Mouse (Mus musculus): ENCODE data around the gene Kcnj1. TPM values are rescaled to one million over a fixed set of nuclear protein-coding genes. Genes with fewer than 3 reads are reported as not detected.

The Kcnj1 gene
- polyA plus RNA-seq, 1 experiment from 2014 or later: not detected

DNA sequence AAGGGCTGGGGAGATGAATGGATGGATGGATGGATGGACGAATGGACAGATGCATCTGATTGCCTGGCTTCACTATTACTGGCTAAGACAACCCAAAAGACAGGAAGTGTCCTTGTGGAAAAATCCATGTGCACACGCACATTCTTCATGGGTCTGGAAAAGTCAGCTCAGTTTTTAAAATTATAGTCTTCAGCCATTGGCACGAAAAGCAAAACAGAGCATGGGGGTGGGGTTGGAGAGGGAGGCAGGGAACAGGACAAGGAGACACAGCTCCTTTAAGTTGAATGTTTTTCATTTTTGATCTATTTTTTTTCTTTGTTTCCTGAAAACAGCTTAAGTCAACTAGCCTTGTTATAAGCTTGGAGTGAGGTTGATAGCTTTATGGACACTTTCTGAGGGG, 58.8 kb downstream of the Kcnj1 start:
- Histone ChIP-seq H3K4me1 (ENCODE audit: control insufficient read depth in 2 of 2, insufficient read depth in 2 of 2, low read length in 2 of 2) (no peaks in the 10 kb centered on the region), H3K4me3 (ENCODE audit: control insufficient read depth in 1 of 2, insufficient read depth in 1 of 2, low read depth in 1 of 2, low read length in 2 of 2) (no peak overlapping the region), H3K27me3 (ENCODE audit: control insufficient read depth, insufficient read depth, low read length) (no peaks in the 10 kb centered on the region), H3K9ac (ENCODE audit: low read length) (no peak overlapping the region), H3K27ac (replicated peaks in 1 of 2; ENCODE audit: control insufficient read depth in 1 of 2, insufficient read depth in 1 of 2, low read depth in 2 of 2, low read length in 2 of 2) (no peak overlapping the region), H3K4me2 (ENCODE audit: low read length) (no peak overlapping the region), H3K9me3 (ENCODE audit: control insufficient read depth, low read length) (no peaks in the 10 kb centered on the region), H3K36me3 (ENCODE audit: control insufficient read depth, insufficient read depth, low read length) (peaks cover 37% of the 10 kb centered on the region)
- 65% methylated on average over 3 of the region's 3 CpGs for WGBS
- ATAC-seq (ENCODE audit: insufficient number of reproducible peaks, insufficient read depth, low FRiP score, low read depth): no peak

DNA sequence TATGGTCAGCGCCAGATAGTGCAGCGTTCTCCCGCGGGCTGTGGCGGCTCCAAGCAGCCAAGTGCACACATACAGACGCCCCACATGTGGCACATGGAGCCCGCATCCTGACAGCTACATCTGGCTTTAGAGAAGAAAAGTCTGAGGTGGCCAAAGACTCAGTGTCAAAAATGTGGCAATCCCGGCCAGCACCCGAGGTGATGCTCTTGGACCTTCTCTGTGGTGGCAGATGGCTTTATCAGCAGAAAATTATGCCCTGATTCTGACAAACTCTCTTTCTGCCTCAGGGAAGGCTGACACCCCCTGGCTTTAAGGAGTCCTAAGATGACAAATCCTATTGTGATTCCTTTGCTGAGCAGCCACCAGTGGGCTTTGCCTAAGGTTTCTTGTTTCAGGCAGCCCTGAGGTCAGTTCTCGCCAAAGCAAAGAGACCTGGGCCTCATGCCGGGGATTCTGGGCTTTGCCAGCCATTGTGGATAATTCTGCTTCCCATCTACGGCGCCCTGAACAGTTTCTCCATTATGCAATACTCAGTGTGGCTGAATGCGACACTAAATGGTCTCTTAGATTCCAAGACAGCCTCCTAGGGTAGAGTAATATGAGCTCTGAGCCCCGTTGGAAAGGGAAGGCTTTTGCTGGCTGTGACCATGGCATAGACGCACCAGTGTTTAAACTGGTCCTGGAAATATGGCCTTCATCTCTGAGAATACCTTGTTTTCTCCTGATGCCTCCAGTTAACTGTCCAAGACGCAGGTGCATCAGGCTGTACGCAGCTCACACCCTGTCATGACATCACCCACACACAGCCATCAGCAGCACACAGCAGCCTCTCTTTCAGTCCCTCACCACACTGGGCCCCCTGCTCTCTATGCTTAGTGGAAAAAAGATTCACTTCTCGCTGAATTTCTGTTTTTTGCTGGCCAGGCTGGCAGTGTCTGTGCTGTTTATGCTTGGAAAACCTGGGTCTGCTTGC, 62.2 kb downstream of the Kcnj1 start:
- Histone ChIP-seq H3K4me2 (ENCODE audit: low read length) (no peak overlapping the region), H3K9me3 (ENCODE audit: control insufficient read depth, low read length) (no peaks in the 10 kb centered on the region), H3K36me3 (ENCODE audit: control insufficient read depth, insufficient read depth, low read length) (peaks cover 22% of the 10 kb centered on the region; the same call in 1 of the 2 replicates), H3K4me3 (ENCODE audit: control insufficient read depth in 1 of 2, insufficient read depth in 1 of 2, low read depth in 1 of 2, low read length in 2 of 2) (no peak overlapping the region), H3K27me3 (ENCODE audit: control insufficient read depth, insufficient read depth, low read length) (no peaks in the 10 kb centered on the region), H3K4me1 (ENCODE audit: control insufficient read depth in 2 of 2, insufficient read depth in 2 of 2, low read length in 2 of 2) (no peaks in the 10 kb centered on the region), H3K27ac (replicated peaks in 1 of 2; ENCODE audit: control insufficient read depth in 1 of 2, insufficient read depth in 1 of 2, low read depth in 2 of 2, low read length in 2 of 2) (0 out of 4 replicates have a peak overlapping the region, but pooled peaks of 1 of the 2 experiments have one; percentile 3), H3K9ac (ENCODE audit: low read length) (no peak overlapping the region)
- ATAC-seq (ENCODE audit: insufficient number of reproducible peaks, insufficient read depth, low FRiP score, low read depth): no peak
- WGBS: 71% methylated on average over 19 of the region's 19 CpGs

DNA sequence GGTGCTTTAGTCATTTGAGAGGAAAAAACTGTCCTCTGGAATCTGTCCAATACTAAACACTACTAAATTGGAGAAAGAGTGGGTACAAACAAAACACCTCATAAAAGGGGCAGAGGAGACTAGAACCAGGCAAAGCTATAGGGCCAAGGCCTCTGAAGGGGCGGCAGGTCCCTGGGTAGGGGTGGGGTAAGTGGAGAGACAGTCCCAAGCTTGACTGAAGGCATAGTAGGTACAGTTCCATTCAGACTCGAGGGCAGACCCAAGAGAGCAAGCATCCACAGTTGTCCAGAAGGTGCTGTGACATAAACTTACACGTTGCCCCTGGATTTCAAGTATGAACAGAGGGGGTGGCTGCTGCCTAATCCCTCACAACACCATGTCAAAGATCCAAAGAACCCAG, 70.8 kb downstream of the Kcnj1 start:
- H3K4me1 ChIP-seq (ENCODE audit: control insufficient read depth in 2 of 2, insufficient read depth in 2 of 2, low read length in 2 of 2): peaks cover 6 to 8% of the 10 kb centered on the region in 2 experiments; a peak in 3 of 4 replicates
- ATAC-seq (ENCODE audit: insufficient number of reproducible peaks, insufficient read depth, low FRiP score, low read depth): no peak
- no peak overlapping the region for H3K9ac ChIP-seq (ENCODE audit: low read length)
- 74% methylated on average over 3 of the region's 3 CpGs for WGBS
- H3K4me2 ChIP-seq (ENCODE audit: low read length): no peak overlapping the region
- no peaks in the 10 kb centered on the region for H3K27me3 ChIP-seq (ENCODE audit: control insufficient read depth, insufficient read depth, low read length)
- H3K36me3 ChIP-seq (ENCODE audit: control insufficient read depth, insufficient read depth, low read length): peaks cover 17% of the 10 kb centered on the region
- H3K4me3 ChIP-seq (ENCODE audit: control insufficient read depth in 1 of 2, insufficient read depth in 1 of 2, low read depth in 1 of 2, low read length in 2 of 2): no peak overlapping the region
- peak overlapping the region; percentile 24 to 69; a peak in 3 of 4 replicates for H3K27ac ChIP-seq (replicated peaks in 1 of 2; ENCODE audit: control insufficient read depth in 1 of 2, insufficient read depth in 1 of 2, low read depth in 2 of 2, low read length in 2 of 2)
- no peaks in the 10 kb centered on the region for H3K9me3 ChIP-seq (ENCODE audit: control insufficient read depth, low read length)

DNA sequence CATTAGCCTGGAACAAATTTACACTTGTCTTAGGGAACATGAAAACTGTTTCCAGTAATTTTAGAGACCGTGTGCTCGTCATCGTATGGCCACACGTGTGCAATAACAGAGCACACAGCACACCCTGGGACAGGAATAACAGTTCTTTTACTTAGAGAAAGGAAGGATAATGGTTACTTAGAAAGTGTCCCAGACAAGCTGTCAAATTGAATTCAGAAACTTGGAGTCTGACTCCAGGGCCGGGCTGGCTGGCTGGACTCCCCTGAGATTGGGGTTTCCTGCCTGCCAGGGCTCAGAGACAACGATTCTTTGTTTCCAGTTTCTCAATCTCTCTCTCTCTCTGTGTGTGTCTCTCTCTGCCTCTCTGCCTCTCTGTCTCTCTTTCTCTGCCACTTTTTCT, 71.5 kb downstream of the Kcnj1 start:
- Histone ChIP-seq H3K9me3 (ENCODE audit: control insufficient read depth, low read length) (no peaks in the 10 kb centered on the region), H3K27me3 (ENCODE audit: control insufficient read depth, insufficient read depth, low read length) (no peaks in the 10 kb centered on the region), H3K36me3 (ENCODE audit: control insufficient read depth, insufficient read depth, low read length) (peaks cover 19% of the 10 kb centered on the region), H3K4me2 (ENCODE audit: low read length) (no peak overlapping the region), H3K9ac (ENCODE audit: low read length) (no peak overlapping the region), H3K4me3 (ENCODE audit: control insufficient read depth in 1 of 2, insufficient read depth in 1 of 2, low read depth in 1 of 2, low read length in 2 of 2) (no peak overlapping the region), H3K27ac (replicated peaks in 1 of 2; ENCODE audit: control insufficient read depth in 1 of 2, insufficient read depth in 1 of 2, low read depth in 2 of 2, low read length in 2 of 2) (peak overlapping the region; percentile 24 to 69), H3K4me1 (ENCODE audit: control insufficient read depth in 2 of 2, insufficient read depth in 2 of 2, low read length in 2 of 2) (peaks cover 6 to 8% of the 10 kb centered on the region in 2 experiments; a peak in 3 of 4 replicates)
- no peak for ATAC-seq (ENCODE audit: insufficient number of reproducible peaks, insufficient read depth, low FRiP score, low read depth)
- WGBS: 52% methylated on average over 6 of the region's 6 CpGs

DNA sequence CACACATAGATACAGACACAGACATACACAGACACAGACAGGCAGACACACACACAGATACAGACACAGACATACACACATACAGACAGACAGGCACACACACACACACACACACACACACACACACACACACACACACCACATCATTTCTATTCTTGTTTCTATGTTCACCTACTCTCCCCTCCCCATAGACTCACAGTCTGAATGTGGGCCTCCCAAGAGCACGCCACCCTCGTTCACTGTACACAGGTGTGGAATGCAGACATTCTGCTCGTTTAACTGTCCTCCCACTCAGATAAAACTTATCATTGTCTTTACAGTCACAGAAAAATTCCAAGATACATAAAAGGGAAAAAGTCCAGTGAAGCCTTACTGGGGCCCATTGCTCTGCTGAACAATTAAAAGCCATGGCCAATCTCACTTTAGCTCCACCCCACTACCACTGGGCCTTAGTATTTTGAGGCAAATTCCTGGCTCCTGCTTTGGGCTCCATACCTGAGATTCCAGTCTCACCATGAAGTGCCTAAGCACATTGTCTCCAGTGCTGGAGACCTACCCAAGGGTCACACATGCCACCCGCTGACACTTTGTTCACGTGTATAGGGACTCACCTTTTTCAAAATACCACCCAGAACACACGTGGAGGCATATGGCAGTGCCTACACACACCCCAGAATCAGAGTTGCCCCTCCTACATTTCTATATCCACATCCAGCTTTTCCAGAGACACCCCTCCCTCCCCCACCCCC, 72.3 kb downstream of the Kcnj1 start:
- Histone ChIP-seq H3K27ac (replicated peaks in 1 of 2; ENCODE audit: control insufficient read depth in 1 of 2, insufficient read depth in 1 of 2, low read depth in 2 of 2, low read length in 2 of 2) (peak overlapping the region; percentile 52 to 69), H3K4me2 (ENCODE audit: low read length) (no peak overlapping the region), H3K9me3 (ENCODE audit: control insufficient read depth, low read length) (no peaks in the 10 kb centered on the region), H3K9ac (ENCODE audit: low read length) (no peak overlapping the region), H3K4me1 (ENCODE audit: control insufficient read depth in 2 of 2, insufficient read depth in 2 of 2, low read length in 2 of 2) (peaks cover 6 to 8% of the 10 kb centered on the region in 2 experiments; a peak in 3 of 4 replicates), H3K4me3 (ENCODE audit: control insufficient read depth in 1 of 2, insufficient read depth in 1 of 2, low read depth in 1 of 2, low read length in 2 of 2) (no peak overlapping the region), H3K36me3 (ENCODE audit: control insufficient read depth, insufficient read depth, low read length) (peaks cover 25% of the 10 kb centered on the region), H3K27me3 (ENCODE audit: control insufficient read depth, insufficient read depth, low read length) (no peaks in the 10 kb centered on the region)
- no peak for ATAC-seq (ENCODE audit: insufficient number of reproducible peaks, insufficient read depth, low FRiP score, low read depth)
- WGBS: 58% methylated on average over 6 of the region's 6 CpGs

DNA sequence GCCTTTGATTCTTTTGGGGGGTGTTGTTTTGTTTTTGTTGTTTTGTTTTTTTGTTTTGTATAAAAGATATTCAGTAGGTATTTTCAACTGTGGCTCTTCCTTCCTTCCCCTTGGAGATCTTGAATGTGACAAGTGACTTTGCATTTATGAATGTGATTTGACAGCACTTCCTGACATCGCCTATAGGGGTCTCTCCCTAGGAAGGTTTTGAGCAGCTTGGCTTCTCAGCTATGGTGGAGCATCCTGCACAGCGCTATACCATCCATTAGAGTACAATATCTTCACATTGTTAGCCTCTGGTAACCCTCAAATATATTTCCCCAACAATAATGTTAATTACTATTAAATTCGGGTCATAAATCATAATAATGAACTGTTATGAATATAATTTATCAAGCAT, 73.5 kb downstream of the Kcnj1 start:
- Histone ChIP-seq H3K9ac (ENCODE audit: low read length) (no peak overlapping the region), H3K27me3 (ENCODE audit: control insufficient read depth, insufficient read depth, low read length) (no peaks in the 10 kb centered on the region), H3K27ac (replicated peaks in 1 of 2; ENCODE audit: control insufficient read depth in 1 of 2, insufficient read depth in 1 of 2, low read depth in 2 of 2, low read length in 2 of 2) (no peak overlapping the region), H3K36me3 (ENCODE audit: control insufficient read depth, insufficient read depth, low read length) (peaks cover 27% of the 10 kb centered on the region), H3K4me1 (ENCODE audit: control insufficient read depth in 2 of 2, insufficient read depth in 2 of 2, low read length in 2 of 2) (peaks cover 6 to 8% of the 10 kb centered on the region in 2 experiments; a peak in 3 of 4 replicates), H3K4me3 (ENCODE audit: control insufficient read depth in 1 of 2, insufficient read depth in 1 of 2, low read depth in 1 of 2, low read length in 2 of 2) (no peak overlapping the region), H3K9me3 (ENCODE audit: control insufficient read depth, low read length) (no peaks in the 10 kb centered on the region), H3K4me2 (ENCODE audit: low read length) (no peak overlapping the region)
- 53% methylated on average over 3 of the region's 3 CpGs for WGBS
- ATAC-seq (ENCODE audit: insufficient number of reproducible peaks, insufficient read depth, low FRiP score, low read depth): no peak

DNA sequence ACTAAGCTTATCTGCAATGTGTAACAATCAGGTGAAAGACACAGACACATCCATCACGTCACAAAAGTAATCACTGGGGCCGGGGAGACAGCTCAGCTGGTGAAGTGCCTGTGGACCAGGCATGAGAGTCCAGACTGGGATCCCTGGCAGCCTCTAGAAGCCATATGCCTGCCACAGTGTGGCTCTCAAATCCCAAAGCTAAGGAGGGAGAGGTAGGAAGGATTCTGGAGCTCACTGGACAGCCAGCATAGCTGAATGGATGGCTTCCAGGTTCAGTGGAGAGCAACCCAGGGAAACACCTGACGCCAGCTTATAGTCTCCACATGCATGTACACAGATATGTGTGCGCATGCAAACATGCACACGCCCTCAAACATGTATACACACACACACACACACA, 76.5 kb downstream of the Kcnj1 start:
- H3K27me3 ChIP-seq (ENCODE audit: control insufficient read depth, insufficient read depth, low read length): no peaks in the 10 kb centered on the region
- H3K9ac ChIP-seq (ENCODE audit: low read length): no peak overlapping the region
- peaks cover 35% of the 10 kb centered on the region for H3K36me3 ChIP-seq (ENCODE audit: control insufficient read depth, insufficient read depth, low read length)
- peaks cover 4 to 8% of the 10 kb centered on the region in 2 experiments; a peak in 2 of 4 replicates for H3K4me1 ChIP-seq (ENCODE audit: control insufficient read depth in 2 of 2, insufficient read depth in 2 of 2, low read length in 2 of 2)
- H3K4me2 ChIP-seq (ENCODE audit: low read length): no peak overlapping the region
- no peak overlapping the region for H3K4me3 ChIP-seq (ENCODE audit: control insufficient read depth in 1 of 2, insufficient read depth in 1 of 2, low read depth in 1 of 2, low read length in 2 of 2)
- ATAC-seq (ENCODE audit: insufficient number of reproducible peaks, insufficient read depth, low FRiP score, low read depth): no peak
- no peak overlapping the region for H3K27ac ChIP-seq (replicated peaks in 1 of 2; ENCODE audit: control insufficient read depth in 1 of 2, insufficient read depth in 1 of 2, low read depth in 2 of 2, low read length in 2 of 2)
- H3K9me3 ChIP-seq (ENCODE audit: control insufficient read depth, low read length): no peaks in the 10 kb centered on the region
- WGBS: 69% methylated on average over 5 of the region's 5 CpGs

Measured in heart, embryonic 14.5 days (tissue).